In the genomic region with DNA sequence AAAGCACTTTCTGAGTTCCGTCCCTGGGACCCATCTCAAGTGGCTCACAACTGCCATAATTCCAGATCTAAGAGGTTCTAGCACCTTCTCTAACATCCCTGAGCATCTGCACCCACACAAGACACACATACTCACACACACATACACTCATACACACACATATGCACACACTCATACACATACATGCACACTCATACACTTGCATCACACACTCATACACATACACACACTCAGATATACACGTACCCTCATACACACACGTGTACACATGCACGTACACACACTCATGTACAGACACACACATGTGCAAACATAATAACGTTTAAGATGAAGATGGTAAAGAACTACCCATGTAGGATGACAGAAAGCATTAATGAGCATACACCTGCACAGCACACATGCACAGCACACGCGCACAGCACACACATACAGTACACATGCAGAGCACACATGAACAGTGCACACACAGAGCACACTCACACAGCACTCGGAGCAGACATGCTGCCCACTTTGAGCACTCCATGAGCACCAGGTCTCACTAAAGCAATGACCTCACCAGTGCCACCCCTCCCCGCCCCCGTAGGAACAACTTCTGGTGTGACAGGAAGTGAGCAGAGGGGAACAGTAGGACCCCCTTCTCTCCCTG, we compare ENCODE assay signal across 11 mouse cellular contexts. TPM values are rescaled to one million over a fixed set of nuclear protein-coding genes. Genes with fewer than 3 reads are reported as not detected.
DNase-seq lines count a peak whose midpoint lies in the region; ATAC-seq lines count a peak whose summit lies in the region.
"Had no signal": no experiment of that assay in that cellular context is flagged by ENCODE, and none has a peak within 500 bp of the region (broad histone marks: within the 10 kb centered on the region; RNA-seq: fewer than 3 reads in every experiment).

No protein-coding gene starts in this region.

- H3K27ac ChIP-seq in limb, embryonic 11.5 days (replicated peaks; ENCODE audit: low read depth, low read length) = no peak overlapping the region
- H3K27ac ChIP-seq in limb, embryonic 10.5 days = no peak overlapping the region
- peak overlapping the region; percentile 86 for H3K27ac ChIP-seq in forebrain, embryonic 13.5 days
- H3K27ac ChIP-seq in hindbrain, embryonic 15.5 days (replicated peaks) = peak overlapping the region; percentile 36
- no peak overlapping the region for H3K27ac ChIP-seq in neural tube, embryonic 12.5 days
- H3K27ac ChIP-seq: liver, embryonic 12.5 days had no signal

- WGBS in limb, embryonic 11.5 days = 92% methylated on average over 10 of the region's 10 CpGs
- WGBS in limb, embryonic 10.5 days = 90% methylated on average over 10 of the region's 10 CpGs
- WGBS in forebrain, embryonic 13.5 days = 83% methylated on average over 10 of the region's 10 CpGs
- WGBS in hindbrain, embryonic 15.5 days = 84% methylated on average over 10 of the region's 10 CpGs
- 91% methylated on average over 10 of the region's 10 CpGs for WGBS in neural tube, embryonic 12.5 days

- no peak overlapping the region for H3K4me2 ChIP-seq in limb, embryonic 11.5 days (ENCODE audit: low read depth, severe bottlenecking)
- H3K4me2 ChIP-seq in forebrain, embryonic 13.5 days = peak overlapping the region; percentile 59
- H3K4me2 ChIP-seq in hindbrain, embryonic 15.5 days = peak overlapping the region; percentile 24
- peak overlapping the region; percentile 31; the same call in 1 of the 2 replicates for H3K4me2 ChIP-seq in neural tube, embryonic 12.5 days (replicated peaks)
- H3K4me2 ChIP-seq: liver, embryonic 12.5 days had no signal

- H3K4me1 ChIP-seq in limb, embryonic 11.5 days (ENCODE audit: control insufficient read depth, insufficient read depth, low read length) = no peaks in the 10 kb centered on the region
- peaks cover 7% of the 10 kb centered on the region for H3K4me1 ChIP-seq in limb, embryonic 10.5 days
- H3K4me1 ChIP-seq in forebrain, embryonic 13.5 days = peaks cover 17% of the 10 kb centered on the region
- H3K4me1 ChIP-seq in hindbrain, embryonic 15.5 days (replicated peaks) = peaks cover 18% of the 10 kb centered on the region
- 0 out of 2 replicates have a peak, but pooled peaks cover 13% of the 10 kb centered on the region for H3K4me1 ChIP-seq in neural tube, embryonic 12.5 days
- H3K4me1 ChIP-seq: liver, embryonic 12.5 days had no signal

- no peaks in the 10 kb centered on the region for H3K36me3 ChIP-seq in limb, embryonic 11.5 days (ENCODE audit: control insufficient read depth, insufficient read depth, low read length)
- H3K36me3 ChIP-seq in limb, embryonic 10.5 days = no peaks in the 10 kb centered on the region
- H3K36me3 ChIP-seq in forebrain, embryonic 13.5 days (ENCODE audit: poor library complexity, severe bottlenecking) = peaks cover 10% of the 10 kb centered on the region
- H3K36me3 ChIP-seq in hindbrain, embryonic 15.5 days = peaks cover 36% of the 10 kb centered on the region
- peaks cover 18% of the 10 kb centered on the region for H3K36me3 ChIP-seq in neural tube, embryonic 12.5 days
- H3K36me3 ChIP-seq: liver, embryonic 12.5 days had no signal

- no peak overlapping the region for H3K4me3 ChIP-seq in limb, embryonic 11.5 days (ENCODE audit: low read depth, low read length)
- no peak overlapping the region for H3K4me3 ChIP-seq in limb, embryonic 10.5 days
- H3K4me3 ChIP-seq in forebrain, embryonic 13.5 days = peak overlapping the region; percentile 22
- H3K4me3 ChIP-seq in hindbrain, embryonic 15.5 days = no peak overlapping the region
- H3K4me3 ChIP-seq in neural tube, embryonic 12.5 days = no peak overlapping the region
- H3K4me3 ChIP-seq: liver, embryonic 12.5 days had no signal

- no peaks in the 10 kb centered on the region for H3K9me3 ChIP-seq in limb, embryonic 11.5 days (ENCODE audit: control insufficient read depth, low read length)
- no peaks in the 10 kb centered on the region for H3K9me3 ChIP-seq in limb, embryonic 10.5 days (replicated peaks)
- H3K9me3 ChIP-seq in forebrain, embryonic 13.5 days (replicated peaks) = no peaks in the 10 kb centered on the region
- H3K9me3 ChIP-seq in hindbrain, embryonic 15.5 days = no peaks in the 10 kb centered on the region
- no peaks in the 10 kb centered on the region for H3K9me3 ChIP-seq in neural tube, embryonic 12.5 days
- H3K9me3 ChIP-seq: liver, embryonic 12.5 days had no signal

- DNase-seq in limb, embryonic 11.5 days (ENCODE audit: low spot score) = no peak
- no peak for DNase-seq in limb, embryonic 10.5 days (ENCODE audit: low spot score)
- no peak for DNase-seq in retina, postnatal 1 day
- DNase-seq in embryo, embryonic 11 days = no peak
- DNase-seq: adrenal gland, postnatal 25 days; heart, adult 18-20 months; kidney, postnatal 25 days had no signal

- peak; percentile 44; the same call in 1 of the 2 replicates for ATAC-seq in limb, embryonic 11.5 days (ENCODE audit: insufficient number of reproducible peaks, low FRiP score, low TSS enrichment, low read depth)
- ATAC-seq in forebrain, embryonic 13.5 days = peak; percentile 55
- ATAC-seq in hindbrain, embryonic 15.5 days (ENCODE audit: low FRiP score, low read depth) = peak; percentile 31; the same call in 1 of the 2 replicates
- ATAC-seq in neural tube, embryonic 12.5 days (ENCODE audit: low FRiP score, low read depth) = peak; percentile 46; the same call in 1 of the 2 replicates
- ATAC-seq: liver, embryonic 12.5 days had no signal

- H3K9ac ChIP-seq in limb, embryonic 11.5 days (ENCODE audit: low read length) = no peak overlapping the region
- H3K9ac ChIP-seq in forebrain, embryonic 13.5 days = peak overlapping the region; percentile 41
- no peak overlapping the region for H3K9ac ChIP-seq in hindbrain, embryonic 15.5 days
- H3K9ac ChIP-seq in neural tube, embryonic 12.5 days = no peak overlapping the region
- H3K9ac ChIP-seq: liver, embryonic 12.5 days had no signal

- no peaks in the 10 kb centered on the region for H3K27me3 ChIP-seq in limb, embryonic 11.5 days (ENCODE audit: control insufficient read depth, insufficient read depth, low read length)
- H3K27me3 ChIP-seq in limb, embryonic 10.5 days (ENCODE audit: low read depth, poor library complexity, severe bottlenecking) = no peaks in the 10 kb centered on the region
- peaks cover 13% of the 10 kb centered on the region for H3K27me3 ChIP-seq in forebrain, embryonic 13.5 days
- no peaks in the 10 kb centered on the region for H3K27me3 ChIP-seq in hindbrain, embryonic 15.5 days
- no peaks in the 10 kb centered on the region for H3K27me3 ChIP-seq in neural tube, embryonic 12.5 days (replicated peaks)
- H3K27me3 ChIP-seq: liver, embryonic 12.5 days had no signal

RNA-seq across cellular contexts. Expression of gene Tbc1d30, which starts 59.7 kb away (rescaled TPM):
- polyA plus RNA-seq in limb, embryonic 11.5 days (2014; fragmentation: Nextera tagmentation; extraction: Ambion mirVana) = 0.45 and 0.95 TPM in 2 replicates
- polyA plus RNA-seq in limb, embryonic 10.5 days (2016; fragmentation: Nextera tagmentation; extraction: Ambion mirVana) = 0.26 and 0.50 TPM in 2 replicates
- polyA plus RNA-seq in forebrain, embryonic 13.5 days (2015; fragmentation: Nextera tagmentation; extraction: Ambion mirVana) = 5.0 and 6.2 TPM in 2 replicates
- polyA plus RNA-seq in hindbrain, embryonic 15.5 days (2015; fragmentation: Nextera tagmentation; extraction: Ambion mirVana) = 14.7 and 17.3 TPM in 2 replicates
- polyA plus RNA-seq in neural tube, embryonic 12.5 days (2016; fragmentation: Nextera tagmentation; extraction: Ambion mirVana) = 8.1 and 9.0 TPM in 2 replicates

Comparison
In these comparisons a context has a peak if more than half of its experiments do, and no peak if none do; other contexts are left out.
1. H3K27ac ChIP-seq: peak in forebrain, embryonic 13.5 days (single experiment) and hindbrain, embryonic 15.5 days (single experiment); none in limb, embryonic 11.5 days (single experiment), limb, embryonic 10.5 days (single experiment) and neural tube, embryonic 12.5 days (single experiment).
2. Peak in every context shown above with its lines, with median percentiles within 50 percentile points of each other: ATAC-seq.